Mouse (Mus musculus) cerebellum, adult 2 months (tissue): ENCODE measurements at regions not wholly inside any gene's neighbourhood (a gene's known extent, or its start where the extent isn't known, plus 50 kb on each side); places are given as distances from the start of the nearest gene placed in this dataset.
"Not testable (repeated sequence)": the region's sequence is repeated elsewhere in the genome, so short reads cannot be mapped to it uniquely, and the experiment has no call there.

Experiments
- DNase-seq, 2 experiments: peaks; one replicate each; pipeline ENCODE4 v3.0.0; 2021
- H3K27ac ChIP-seq: fragments of 200-500 bp; 2 replicates; pipeline ENCODE4 v1.5.1; 2012; ENCODE audit warnings: low read length, control low read depth, inconsistent platforms; ENCODE audit not compliant: insufficient read depth
- H3K27me3 ChIP-seq: fragments of 200-500 bp; 2 replicates; pipeline ENCODE4 v1.6.1; 2012; ENCODE audit warnings: inconsistent platforms, mild to moderate bottlenecking, low read length, moderate library complexity; ENCODE audit not compliant: control insufficient read depth, insufficient read depth
- H3K4me1 ChIP-seq: fragments of 200-500 bp; 2 replicates; pipeline ENCODE4 v1.6.1; 2011; ENCODE audit warnings: low read length; ENCODE audit not compliant: control insufficient read depth, insufficient read depth
- H3K4me3 ChIP-seq: fragments of 200-500 bp; replicated peaks from 2 replicates; pipeline ENCODE3; 2011; ENCODE audit warnings: mild to moderate bottlenecking, low read depth, low read length, control low read depth; ENCODE audit not compliant: insufficient read depth
- CTCF ChIP-seq: fragments of 200-500 bp; IDR thresholded peaks from 2 replicates; pipeline ENCODE4 v1.5.1; 2011; ENCODE audit warnings: low read depth, mild to moderate bottlenecking, control low read depth, low read length, moderate library complexity, borderline replicate concordance; ENCODE audit not compliant: insufficient read depth
- POLR2A ChIP-seq: fragments of 200-500 bp; IDR thresholded peaks from 2 replicates; pipeline ENCODE4 v1.6.1; 2011; ENCODE audit warnings: low read length, control low read depth, borderline replicate concordance; ENCODE audit not compliant: insufficient read depth
- WGBS: fragments of 180-500 bp; shearing (Covaris S2); methylation state at CpG from one replicate; pipeline ENCODE4 v1.1.7; 2018; 5-methylcytosine and 5-hydroxymethylcytosine counted together

DNA sequence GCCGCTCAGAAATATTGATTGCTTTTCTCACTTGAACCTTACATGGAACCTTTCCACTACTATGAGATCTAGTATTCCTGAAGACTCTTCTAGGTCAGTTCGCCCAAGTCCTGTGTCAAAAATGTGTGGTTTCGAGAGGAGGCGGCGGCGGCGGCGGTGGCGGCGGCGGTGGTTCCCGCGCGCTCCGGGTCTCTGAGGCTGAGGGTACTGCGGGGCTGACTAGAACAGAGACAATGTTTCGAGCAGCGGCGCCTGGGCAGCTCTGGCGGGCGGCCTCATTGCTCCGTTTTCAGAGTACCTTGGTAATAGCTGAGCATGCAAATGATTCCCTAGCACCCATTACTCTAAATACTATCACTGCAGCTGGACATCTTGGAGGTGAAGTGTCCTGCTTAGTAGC lies 957.0 kb upstream of the Gm597 start:
- H3K27ac ChIP-seq, DNase-seq, H3K4me3 ChIP-seq, H3K4me1 ChIP-seq, H3K27me3 ChIP-seq: not testable (repeated sequence)
- WGBS, result 92% methylated on average over 22 of the region's 22 CpGs

DNA sequence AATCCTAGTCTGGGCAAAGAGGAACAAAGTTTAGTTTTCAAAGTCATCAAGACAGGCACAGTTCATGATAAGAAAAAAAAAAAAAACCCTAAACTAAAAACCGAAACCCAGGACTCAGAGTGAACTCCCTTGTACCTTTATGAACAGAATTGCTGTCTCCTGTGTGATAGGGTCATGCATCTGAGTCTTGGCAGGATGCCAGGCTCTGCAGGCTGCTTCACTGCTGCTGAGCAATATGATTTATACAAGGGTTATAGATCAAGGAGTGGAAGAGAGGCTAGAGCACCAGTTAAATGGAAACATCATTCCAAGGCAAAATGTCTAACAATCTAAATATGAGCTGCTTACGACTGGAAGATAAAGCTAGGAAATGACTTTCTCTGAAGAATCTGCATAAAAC lies 951.9 kb upstream of the Gm597 start:
- WGBS, result 30% methylated on average over 2 of the region's 2 CpGs
- Histone ChIP-seq H3K27me3 (no peaks in the 10 kb centered on the region), H3K4me1 (no peaks in the 10 kb centered on the region), H3K4me3 (no peak overlapping the region), H3K27ac (no peak overlapping the region)
- DNase-seq, result peak in 1 of 2 experiments; percentile 2
- TF ChIP-seq POLR2A (no peak), CTCF (no peak)
